Mouse (Mus musculus): ENCODE results near the gene Phlda3. TPM values are rescaled to one million over a fixed set of nuclear protein-coding genes. Genes with fewer than 3 reads are reported as not detected.

The Phlda3 gene
- total RNA-seq, 2 experiments from 2014 or later, result 11.8 to 12.1 TPM

- H3K4me3 ChIP-seq, result no peak overlapping the region
- DNase-seq (ENCODE audit: low spot score in 2 of 2), result peak; percentile 60 to 87
- TF ChIP-seq CTCF (conservative IDR thresholded peaks at IDR 0.05), result peak; percentile 100
Observed at GRCm38 (mm10) chr1:135811016-135811646, 45.2 kb downstream of the Phlda3 start.

GRCm38 (mm10) chr1:135812205-135812604 is 46.3 kb downstream of the Phlda3 start:
- Histone ChIP-seq H3K4me3 (no peak overlapping the region), H3K27ac (no peak overlapping the region)
- no peak for DNase-seq (ENCODE audit: low spot score in 2 of 2)
- no peak for TF ChIP-seq CTCF (conservative IDR thresholded peaks at IDR 0.05)

More at GRCm38 (mm10) chr1:135811016-135811646, 45.2 kb downstream of the Phlda3 start:
- no peak overlapping the region for H3K27ac ChIP-seq

- no peak for DNase-seq (ENCODE audit: low spot score in 2 of 2)
- TF ChIP-seq CTCF (conservative IDR thresholded peaks at IDR 0.05), result no peak
- no peak overlapping the region for H3K4me3 ChIP-seq
- H3K27ac ChIP-seq, result no peak overlapping the region
Observed at GRCm38 (mm10) chr1:135812618-135813017, 46.7 kb downstream of the Phlda3 start.

- Histone ChIP-seq H3K27ac (no peak overlapping the region), H3K4me3 (no peak overlapping the region)
- TF ChIP-seq CTCF (conservative IDR thresholded peaks at IDR 0.05), result no peak
- DNase-seq (ENCODE audit: low spot score in 2 of 2), result no peak
Observed at GRCm38 (mm10) chr1:135813071-135813470, 47.2 kb downstream of the Phlda3 start.

- DNase-seq (ENCODE audit: low spot score in 2 of 2), result no peak
- H3K27ac ChIP-seq, result no peak overlapping the region
Observed at GRCm38 (mm10) chr1:135813687-135814395, 47.9 kb downstream of the Phlda3 start.

GRCm38 (mm10) chr1:135814531-135814930 is 48.6 kb downstream of the Phlda3 start:
- DNase-seq (ENCODE audit: low spot score in 2 of 2), result no peak
- Histone ChIP-seq H3K27ac (no peak overlapping the region), H3K4me3 (no peak overlapping the region)
- TF ChIP-seq CTCF (conservative IDR thresholded peaks at IDR 0.05), result no peak

More at GRCm38 (mm10) chr1:135813687-135814395, 47.9 kb downstream of the Phlda3 start:
- no peak overlapping the region for H3K4me3 ChIP-seq
- no peak for TF ChIP-seq CTCF (conservative IDR thresholded peaks at IDR 0.05)

- H3K4me3 ChIP-seq, result no peak overlapping the region
- TF ChIP-seq CTCF (conservative IDR thresholded peaks at IDR 0.05), result no peak
- no peak for DNase-seq (ENCODE audit: low spot score in 2 of 2)
- H3K27ac ChIP-seq, result no peak overlapping the region
Observed at GRCm38 (mm10) chr1:135817595-135817994, 51.7 kb downstream of the Phlda3 start.

- peak within 1 kb of the TSS; percentile 45 for H3K4me3 ChIP-seq
- H3K27ac ChIP-seq, result no peak within 1 kb of the TSS
- TF ChIP-seq CTCF (conservative IDR thresholded peaks at IDR 0.05), result no peak
- no peak for DNase-seq (ENCODE audit: low spot score in 2 of 2)
Observed at GRCm38 (mm10) chr1:135818481-135819086, 52.7 kb downstream of the Phlda3 start, which contains the start of gene Lad1. Lad1 (plus strand) TSS chr1:135818598.

Other genes with a start within 250 kb of the Phlda3 start
- gene Nav1, start 158.8 kb upstream of the Phlda3 start, total RNA-seq (2021), result 10 to 100 TPM; 60.3 to 71.2 TPM
- 100 to 1,000 TPM; 220 to 231 TPM for gene Csrp1, start 46.1 kb upstream of the Phlda3 start, total RNA-seq (2021)
- 1 to 10 TPM; 2.9 to 3.2 TPM for gene Tnni1, start 13.3 kb downstream of the Phlda3 start, total RNA-seq (2021)
- 1 to 10 TPM in 1 of 2 experiments, under 1 TPM in 1; 0.97 to 1.3 TPM for gene Lad1, start 52.5 kb downstream of the Phlda3 start, total RNA-seq (2021)
- 1 to 10 TPM; 1.4 to 1.6 TPM for gene Tnnt2, start 70.2 kb downstream of the Phlda3 start, total RNA-seq (2021)
- gene Pkp1, start 153.1 kb downstream of the Phlda3 start, total RNA-seq (2021), result not detected
- gene Igfn1, start 240.2 kb downstream of the Phlda3 start, total RNA-seq (2021), result under 1 TPM; 0.15 to 0.36 TPM
- 10 to 100 TPM; 69.5 to 85.7 TPM for gene Tmem9, start 242.0 kb downstream of the Phlda3 start, total RNA-seq (2021)